ENCODE assay signal across 9 mouse cellular contexts in the genomic region with DNA sequence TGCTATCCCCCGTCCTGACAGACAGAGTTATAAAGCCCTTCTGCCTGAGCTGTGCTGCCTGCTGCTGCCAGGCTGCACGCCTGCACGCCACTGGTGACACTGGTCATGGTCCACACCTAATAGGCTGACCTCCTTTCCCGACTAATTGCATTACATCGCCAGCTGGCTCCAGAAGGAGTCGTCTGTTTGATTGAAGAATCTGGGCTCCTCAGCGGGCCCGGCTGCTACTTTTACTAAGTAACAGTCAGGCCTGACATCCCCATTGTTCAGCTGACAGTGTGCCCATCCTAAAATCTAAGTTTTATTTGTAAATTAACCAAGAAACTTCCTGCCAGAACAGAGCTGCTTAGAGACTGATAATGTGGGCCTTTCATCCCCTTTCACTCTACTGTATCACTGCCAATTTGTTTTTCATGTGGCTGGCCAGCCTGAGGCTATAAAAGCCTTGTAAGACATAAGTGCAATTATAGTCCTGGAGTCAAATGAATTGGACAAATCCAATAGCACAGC.
A peak's percentile ranks its signal among the peaks of the same experiment; 100 is the strongest.
DNase-seq lines count a peak whose midpoint lies in the region; ATAC-seq and TF ChIP-seq lines count a peak whose summit lies in the region.
"Had no signal": no experiment of that assay in that cellular context is flagged by ENCODE, and none has a peak within 500 bp of the region (broad histone marks: within the 10 kb centered on the region; RNA-seq: fewer than 3 reads in every experiment).

No protein-coding gene starts in this region.

- H3K36me3 ChIP-seq in midbrain, embryonic 15.5 days (replicated peaks), result no peaks in the 10 kb centered on the region

- no peaks in the 10 kb centered on the region for H3K9me3 ChIP-seq in midbrain, embryonic 15.5 days
- H3K9me3 ChIP-seq: megakaryocyte, embryonic 14.5 days had no signal

- H3K4me1 ChIP-seq in midbrain, embryonic 15.5 days, result peaks cover 21% of the 10 kb centered on the region

- no peak overlapping the region for H3K4me3 ChIP-seq in layer of hippocampus, adult 2 months
- no peak overlapping the region for H3K4me3 ChIP-seq in midbrain, embryonic 15.5 days
- H3K4me3 ChIP-seq: megakaryocyte, embryonic 14.5 days had no signal

- no peak overlapping the region for H3K9ac ChIP-seq in midbrain, embryonic 15.5 days

- 0 out of 2 replicates have a peak, but pooled peaks have one; percentile 4 for TF ChIP-seq CTCF in layer of hippocampus, adult 2 months (conservative IDR thresholded peaks at IDR 0.05)

- H3K4me2 ChIP-seq in midbrain, embryonic 15.5 days, result no peak overlapping the region

- ATAC-seq in frontal cortex, adult (ENCODE audit: low TSS enrichment), result peak; percentile 75
- peak; percentile 92 for ATAC-seq in midbrain, embryonic 15.5 days (replicated peaks)

- 16% methylated on average over 8 of the region's 8 CpGs for WGBS in midbrain, embryonic 15.5 days

- peak overlapping the region; percentile 16; the same call in 1 of the 2 replicates for H3K27ac ChIP-seq in layer of hippocampus, adult 2 months
- peak overlapping the region; percentile 60; the same call in 1 of the 2 replicates for H3K27ac ChIP-seq in midbrain, embryonic 15.5 days

- DNase-seq in adrenal gland, postnatal 10 days, result peak; percentile 8
- no peak for DNase-seq in adrenal gland, adult 18-20 months (ENCODE audit: low spot score in 2 of 2)
- DNase-seq in cerebellum, adult 8-10 months, result peak; percentile 47
- peak; percentile 55 to 66 for DNase-seq in layer of hippocampus, adult 2 months (ENCODE audit: low spot score in 2 of 2)
- DNase-seq in yolk sac, embryonic 10.5 days (ENCODE audit: low spot score), result no peak
- DNase-seq in testis, postnatal 14 days (ENCODE audit: low spot score), result no peak

- H3K27me3 ChIP-seq in midbrain, embryonic 15.5 days (replicated peaks), result no peaks in the 10 kb centered on the region
- H3K27me3 ChIP-seq: megakaryocyte, embryonic 14.5 days had no signal

Comparison
In these comparisons a context has a peak if more than half of its experiments do, and no peak if none do; other contexts are left out.
1. DNase-seq: peak in adrenal gland, postnatal 10 days (single experiment), cerebellum, adult 8-10 months (single experiment) and layer of hippocampus, adult 2 months (2 of 2); none in adrenal gland, adult 18-20 months (0 of 2), yolk sac, embryonic 10.5 days (single experiment) and testis, postnatal 14 days (single experiment).